Mouse (Mus musculus) brain, embryonic 14.5 days (tissue): Measurements from ENCODE around the gene Foxd2.

ENCODE experiments used
- CTCF ChIP-seq: fragments of 200-500 bp; IDR thresholded peaks from 2 replicates; pipeline ENCODE4 v1.5.1; 2012; ENCODE audit warnings: inconsistent platforms, mild to moderate bottlenecking, moderate library complexity, borderline replicate concordance; ENCODE audit not compliant: insufficient read depth, insufficient read length; ENCODE audit errors: extremely low read depth
- POLR2A ChIP-seq: fragments of 200-500 bp; IDR thresholded peaks from 2 replicates; pipeline ENCODE4 v1.6.1; 2012; ENCODE audit warnings: mild to moderate bottlenecking, inconsistent platforms, borderline replicate concordance; ENCODE audit not compliant: poor library complexity, insufficient read depth, insufficient read length, severe bottlenecking; ENCODE audit errors: extremely low read depth

- TF ChIP-seq CTCF (no peak), POLR2A (no peak)
Measured at GRCm38 (mm10) chr4:114907951-114908828, 483 bp downstream of the Foxd2 start.
